Mouse (Mus musculus) right cerebral cortex, postnatal 25 days (tissue): ENCODE data around the gene Ncoa4.
"Not testable (repeated sequence)": the region's sequence is repeated elsewhere in the genome, so short reads cannot be mapped to it uniquely, and the experiment has no call there.

Experiments used
- DNase-seq: peaks from one replicate; pipeline ENCODE4 v3.0.0; 2022

Ncoa4 gene

DNA sequence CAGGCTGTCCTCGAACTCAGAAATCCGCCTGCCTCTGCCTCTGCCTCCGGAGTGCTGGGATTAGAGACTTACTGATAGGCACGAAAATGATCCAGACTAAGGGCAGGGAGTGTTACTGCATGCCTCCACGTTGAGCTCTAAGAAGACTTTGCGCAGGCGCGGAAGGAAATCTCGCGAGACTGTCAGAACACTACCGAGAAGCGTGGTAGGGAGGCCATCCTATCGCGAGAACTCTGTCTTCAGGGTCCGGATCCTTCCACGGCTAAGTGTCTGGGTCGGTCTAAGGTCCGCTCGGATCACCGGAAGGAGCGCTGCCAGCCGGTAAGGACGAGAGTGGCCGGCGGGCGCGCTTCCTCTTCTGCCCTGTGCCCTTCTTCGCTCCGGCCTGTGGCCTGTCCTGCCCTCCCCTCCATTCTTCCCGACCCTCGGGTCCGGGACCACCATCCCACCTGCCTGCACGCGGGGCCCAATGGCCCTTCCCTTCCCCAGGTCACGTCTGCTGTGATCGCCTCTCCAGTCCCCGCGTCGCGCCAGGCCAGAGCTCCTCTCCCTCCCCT is at the start of gene Ncoa4:
Ncoa4 (plus strand) TSS at position 176 of the 557 bp plus-strand sequence.
- peak; percentile 95 for DNase-seq

DNA sequence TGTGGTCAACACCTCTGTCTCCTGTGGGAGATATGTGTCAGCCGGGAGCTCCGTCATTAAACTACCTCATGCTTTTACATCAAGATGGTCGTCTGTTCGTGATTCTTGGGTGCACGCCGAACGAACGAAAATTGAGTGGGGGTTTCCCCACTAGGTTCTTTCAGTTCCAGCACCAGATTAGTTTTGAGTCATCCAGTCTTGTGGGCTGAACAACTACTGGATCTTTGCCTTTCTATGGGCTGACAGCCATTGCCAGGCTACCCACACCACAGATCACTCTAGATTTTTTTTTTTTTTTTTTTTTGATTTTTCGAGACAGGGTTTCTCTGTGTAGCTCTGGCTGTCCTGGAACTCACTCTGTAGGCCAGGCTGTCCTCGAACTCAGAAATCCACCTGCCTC is 47.5 kb upstream of the Ncoa4 start:
- not testable (repeated sequence) for DNase-seq

DNA sequence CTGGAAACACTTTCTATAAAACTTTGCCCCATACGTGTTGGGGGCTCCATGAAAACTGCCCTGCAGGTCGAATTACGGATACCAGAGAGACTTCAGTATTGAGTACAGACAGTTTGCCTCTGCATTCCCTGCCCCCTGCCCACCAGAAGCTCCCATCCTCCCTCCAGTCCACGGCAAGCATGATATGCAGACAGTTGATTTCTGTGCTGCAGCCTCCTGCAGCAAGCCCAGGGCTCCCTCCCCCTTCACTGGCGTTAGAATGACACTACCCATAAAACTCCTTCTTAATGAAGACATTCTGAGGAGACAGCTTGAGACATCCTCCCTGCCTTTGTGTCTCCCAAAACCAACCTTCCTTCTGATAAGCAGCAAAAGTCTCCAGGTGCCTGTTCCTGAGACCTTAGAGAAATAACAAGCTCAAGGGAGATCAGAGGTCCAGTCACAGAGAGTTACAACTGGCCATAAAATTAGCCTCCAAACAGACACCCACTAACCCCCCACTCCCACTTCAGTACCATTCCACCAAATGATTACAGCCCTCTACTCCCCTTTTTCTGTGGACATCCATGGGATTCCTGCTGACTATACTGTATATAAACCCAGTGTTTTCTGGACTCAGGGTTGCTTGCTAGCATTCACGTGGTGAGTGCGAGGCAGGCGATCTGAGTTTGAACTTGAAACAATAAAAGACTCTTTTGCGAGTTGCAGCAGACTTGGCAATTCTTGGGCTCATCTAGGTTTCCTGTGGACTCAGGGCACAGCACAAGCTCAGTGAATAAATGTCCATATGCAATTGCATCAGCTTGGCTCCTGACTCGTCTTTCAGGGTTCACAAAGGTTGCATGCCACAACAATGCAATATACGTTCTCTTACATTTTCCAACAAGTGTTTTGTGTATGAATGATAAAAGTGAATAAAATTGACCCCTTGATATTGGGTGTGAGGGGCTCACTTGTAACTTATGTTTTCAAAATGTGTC is 38.4 kb upstream of the Ncoa4 start:
- no peak for DNase-seq

DNA sequence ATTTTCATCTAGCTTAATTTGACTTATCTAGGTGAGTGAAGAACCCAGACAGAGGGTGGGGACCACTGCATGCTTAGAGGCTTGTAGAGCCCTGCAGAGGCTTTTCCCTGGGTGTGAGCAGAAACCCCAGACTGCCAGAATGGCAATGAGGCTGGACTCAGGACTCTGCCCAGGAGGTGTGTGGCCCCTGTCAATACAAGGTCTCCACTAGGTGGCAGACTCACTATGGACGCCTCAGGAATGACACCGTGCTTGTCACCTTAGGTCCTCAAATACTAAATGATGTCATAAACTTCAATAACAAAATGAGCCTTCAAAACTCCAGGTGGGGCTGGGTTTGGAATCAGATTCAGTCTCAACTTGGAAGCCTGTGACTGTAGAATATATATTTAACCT is 37.7 kb upstream of the Ncoa4 start:
- no peak for DNase-seq

DNA sequence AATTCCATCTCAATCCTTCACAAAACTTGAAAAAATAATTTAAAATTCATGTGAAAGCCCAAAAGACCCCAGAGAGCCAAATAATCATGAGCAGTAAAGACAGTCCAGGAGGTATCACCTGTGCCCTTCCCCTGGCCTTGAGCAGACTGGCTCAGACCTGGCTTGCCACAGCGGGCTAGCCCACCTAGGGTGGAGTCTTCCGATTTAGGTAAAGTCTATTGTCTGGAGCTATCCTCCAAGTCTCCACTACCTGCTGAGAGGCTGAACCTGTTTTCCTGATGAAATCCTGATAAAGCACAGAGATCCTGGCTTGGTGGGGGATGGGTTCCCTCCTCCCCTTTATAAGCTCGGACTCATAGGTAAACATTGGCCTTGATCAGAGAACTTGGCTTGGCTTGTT is 35.4 kb upstream of the Ncoa4 start:
- DNase-seq: no peak

DNA sequence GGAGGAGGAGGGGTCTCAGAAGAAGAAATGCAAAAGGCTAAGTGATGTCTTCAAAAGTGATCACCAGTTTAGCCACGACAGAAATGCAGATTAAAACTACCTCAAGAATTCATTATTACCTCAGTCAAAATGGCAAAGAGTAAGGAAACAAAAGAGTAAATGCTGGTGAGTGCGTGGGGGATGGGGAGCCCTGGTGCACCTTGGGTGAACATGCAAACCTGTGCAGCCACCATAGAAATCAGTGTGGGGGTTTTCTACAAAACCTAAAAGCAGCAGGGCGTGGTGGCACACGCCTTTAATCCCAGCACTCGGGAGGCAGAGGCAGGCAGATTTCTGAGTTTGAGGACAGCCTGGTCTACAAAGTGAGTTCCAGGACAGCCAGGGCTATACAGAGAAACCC is 34.4 kb upstream of the Ncoa4 start:
- DNase-seq: not testable (repeated sequence)

DNA sequence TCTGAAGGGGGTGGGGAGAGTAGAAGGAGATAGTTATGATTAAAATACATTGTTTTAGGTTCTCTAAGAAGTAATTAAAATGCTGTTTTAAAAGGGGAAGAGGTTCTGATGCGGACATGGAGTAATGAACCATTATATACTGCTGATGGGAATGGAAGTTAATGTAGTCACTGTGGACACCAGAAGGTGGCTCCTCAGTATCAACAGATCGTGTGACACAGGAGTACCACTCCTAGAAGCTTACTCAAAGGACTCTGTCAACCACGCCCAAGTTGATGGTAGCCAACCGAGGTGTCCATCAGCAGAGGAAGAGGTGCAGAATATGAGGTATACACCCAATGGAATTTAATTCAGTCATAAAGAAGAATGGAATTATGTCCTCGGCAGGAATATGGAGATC is 31.3 kb upstream of the Ncoa4 start:
- no peak for DNase-seq

DNA sequence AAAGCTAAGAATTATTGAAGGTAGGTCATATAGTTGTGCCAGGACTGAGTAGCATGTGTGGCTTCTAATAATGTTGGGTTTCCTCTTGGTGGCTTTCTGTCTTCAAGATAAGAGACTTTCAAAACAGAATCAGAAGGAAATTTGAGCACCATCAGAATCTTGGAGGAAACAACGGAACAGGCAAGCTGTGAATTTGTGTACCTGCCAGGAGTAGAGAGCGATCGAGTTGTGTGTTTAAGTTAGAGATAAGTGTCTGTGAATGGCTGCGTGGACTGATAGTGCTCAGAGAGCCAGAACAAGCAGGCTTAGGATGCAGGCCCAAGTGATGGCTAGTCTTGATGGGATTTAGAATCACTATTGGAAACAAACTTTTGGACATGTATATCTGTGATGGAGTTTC is 27.8 kb upstream of the Ncoa4 start:
- no peak for DNase-seq

DNA sequence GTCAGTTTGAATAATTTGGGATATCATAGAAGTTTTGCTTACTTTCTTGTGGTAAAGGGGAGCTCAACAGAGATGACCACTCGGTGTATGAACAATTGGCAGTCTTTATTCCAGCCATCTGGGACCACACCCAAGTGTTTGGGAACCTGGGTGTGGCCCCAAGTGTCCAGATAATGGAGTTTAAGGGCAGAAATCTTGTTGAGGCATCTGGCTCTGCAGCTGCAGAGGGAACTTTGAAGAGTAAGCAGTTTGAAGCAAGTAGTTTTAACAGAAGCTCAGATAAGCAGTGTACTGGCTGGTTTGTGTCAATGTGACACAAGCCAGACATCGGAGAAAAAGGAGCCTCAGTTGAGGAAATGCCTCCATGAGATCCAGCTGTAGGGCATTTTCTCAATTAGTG is 25.4 kb upstream of the Ncoa4 start:
- no peak for DNase-seq

DNA sequence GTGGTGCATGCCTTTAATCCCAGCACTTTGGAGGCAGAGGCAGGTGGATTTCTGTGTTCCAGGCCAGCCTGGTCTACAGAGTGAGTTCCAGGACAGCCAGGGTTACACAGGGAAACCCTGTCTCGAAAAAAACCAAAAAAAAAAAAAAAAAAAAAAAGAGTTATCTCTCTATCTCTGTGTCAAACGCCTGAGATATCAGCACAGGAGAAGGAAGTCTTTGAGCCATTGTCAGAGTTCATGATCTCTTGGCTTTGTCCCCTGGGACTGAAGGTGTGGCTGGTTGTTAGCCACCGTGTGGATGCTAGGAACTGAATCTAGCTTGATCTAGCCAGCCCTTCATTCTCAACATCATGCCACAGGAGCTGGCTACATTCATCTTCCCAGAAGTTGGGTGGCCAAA is 23.2 kb upstream of the Ncoa4 start:
- DNase-seq: not testable (repeated sequence)

DNA sequence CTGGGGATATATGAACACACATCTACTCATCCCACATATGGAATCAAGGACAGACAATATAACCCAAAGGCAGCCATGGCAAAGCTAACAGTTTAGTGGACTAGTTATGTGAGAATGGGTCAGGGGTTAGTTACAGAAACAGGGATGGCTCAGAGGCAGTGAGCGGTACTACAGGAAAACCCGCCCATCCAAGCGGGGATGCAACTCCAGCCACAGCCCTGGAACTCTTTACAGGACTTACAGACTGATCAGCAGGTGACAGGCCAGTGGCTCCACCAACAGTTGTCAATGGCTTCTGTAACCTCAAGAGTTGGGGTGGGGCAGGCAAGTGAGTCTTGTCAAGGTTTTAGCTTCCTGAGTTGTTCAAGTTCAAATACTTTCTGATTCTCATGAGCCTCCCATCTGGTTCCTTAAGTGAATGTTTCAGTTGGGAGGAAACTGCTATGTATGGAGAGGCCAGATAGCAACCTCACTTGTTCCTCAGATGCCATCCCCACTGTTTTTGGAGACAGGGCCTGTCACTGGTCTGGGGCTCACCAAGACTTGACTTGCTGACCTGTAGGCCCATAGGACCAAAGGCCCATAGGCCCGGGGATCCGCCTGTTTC is 19.2 kb upstream of the Ncoa4 start:
- no peak for DNase-seq

DNA sequence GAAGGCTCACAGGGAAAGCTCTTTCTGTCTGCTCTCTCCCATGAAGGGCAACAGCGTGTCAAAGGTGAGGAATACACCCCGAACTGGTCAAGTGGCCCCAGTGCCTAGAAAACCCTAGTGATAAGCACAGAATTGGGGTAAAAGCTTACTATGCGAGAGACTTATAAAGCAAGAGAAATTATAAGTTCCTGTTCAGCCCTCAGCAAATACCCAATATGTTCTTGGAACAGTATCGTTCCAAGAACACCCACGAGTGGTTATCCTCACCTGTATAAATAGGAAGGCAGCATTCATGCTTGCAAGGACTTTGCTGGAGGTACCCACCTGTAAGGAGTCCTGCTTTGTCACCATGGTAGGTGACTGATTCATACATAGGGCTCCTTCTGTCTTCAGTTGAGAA is 17.9 kb upstream of the Ncoa4 start, which contains the start of gene Msmb:
Msmb (plus strand) TSS at position 301 of the 400 bp plus-strand sequence.
- DNase-seq: no peak

DNA sequence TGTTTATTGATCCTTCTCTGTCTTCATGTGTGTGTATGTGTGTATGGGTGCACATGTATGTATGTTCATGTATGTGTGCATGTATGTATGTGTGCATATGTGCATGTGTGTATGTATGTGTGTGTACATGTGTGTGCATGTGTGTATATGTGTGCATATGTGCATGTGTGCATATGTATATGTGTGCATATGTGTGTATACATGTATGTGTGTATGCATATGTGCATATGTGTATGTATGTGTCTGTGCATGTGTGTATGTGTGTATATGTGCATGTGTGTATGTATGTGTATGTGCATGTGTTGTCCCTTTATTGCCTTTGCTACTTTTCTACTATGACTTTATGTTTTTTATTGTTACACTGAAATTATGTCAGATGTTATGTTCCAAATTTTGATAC is 14.9 kb upstream of the Ncoa4 start:
- DNase-seq: no peak

DNA sequence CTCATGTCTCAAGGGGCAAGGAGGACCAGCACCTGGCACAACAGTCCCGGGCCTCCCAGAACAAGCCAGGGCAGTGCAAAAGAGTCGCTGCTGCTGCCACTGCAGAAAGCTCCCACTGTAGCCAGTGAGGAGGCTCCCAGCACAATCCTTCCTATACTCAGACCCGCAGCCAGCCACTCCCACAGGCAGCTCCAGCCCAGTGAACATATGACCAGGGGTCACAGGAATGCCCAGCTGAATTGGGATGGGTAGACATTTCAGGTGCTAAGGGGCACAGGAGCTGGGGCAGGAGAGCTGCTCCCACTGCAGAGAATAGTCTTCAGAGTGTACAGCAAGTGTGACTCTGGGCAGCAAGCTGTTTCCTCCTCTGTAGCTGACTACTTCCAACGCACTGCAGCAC is 14.3 kb upstream of the Ncoa4 start:
- no peak for DNase-seq

DNA sequence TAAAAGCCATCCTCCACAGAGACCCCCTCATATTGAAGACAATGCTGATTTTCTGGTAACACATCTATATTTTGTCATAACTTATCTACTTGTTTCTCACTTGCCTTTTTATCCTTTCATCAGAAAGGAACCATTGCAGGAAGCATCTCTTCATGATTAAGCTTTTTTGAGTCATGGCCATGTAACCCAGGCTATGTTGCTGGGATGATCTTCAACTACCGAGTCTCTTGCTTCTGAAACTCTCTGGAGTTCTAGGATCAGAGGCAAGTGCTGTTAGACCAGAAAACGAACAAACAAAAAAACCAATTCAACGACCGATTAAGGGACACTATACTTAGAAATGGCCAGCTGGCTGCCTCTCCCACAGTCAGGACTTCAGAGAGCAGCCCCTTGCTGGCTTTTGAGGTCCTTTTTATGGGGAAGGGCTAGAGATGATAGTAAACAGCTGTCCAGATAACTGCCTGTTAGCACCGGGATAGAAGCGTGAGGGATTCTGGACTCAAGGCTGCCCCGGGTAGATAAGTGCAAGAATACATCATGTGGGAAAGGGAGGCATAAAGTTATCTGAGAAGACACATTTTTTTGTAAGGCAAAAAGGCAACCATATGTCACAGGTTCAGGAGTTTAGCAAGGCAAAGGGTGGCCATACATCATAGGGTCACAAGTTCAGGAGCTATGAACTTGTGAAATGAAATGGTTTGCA is 13.7 kb upstream of the Ncoa4 start:
- no peak for DNase-seq

DNA sequence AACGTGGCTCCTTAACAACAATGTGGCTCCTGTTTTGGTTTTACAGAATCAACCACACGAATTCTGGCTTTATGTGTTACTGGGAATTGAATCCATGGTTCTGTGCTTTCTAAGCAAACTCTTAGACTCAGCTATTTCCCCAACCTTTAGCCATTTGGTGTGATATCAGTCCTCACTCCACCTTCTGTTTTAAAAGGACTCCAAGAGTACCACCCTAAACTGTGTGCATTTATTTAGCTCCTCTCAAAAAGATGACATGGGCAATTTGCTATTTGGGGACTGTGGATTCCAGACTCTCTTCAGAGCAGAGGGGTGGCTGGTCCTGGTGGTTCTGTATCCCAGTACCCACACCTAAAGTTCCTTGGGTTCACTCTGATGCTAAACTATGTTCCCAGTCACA is 13.1 kb upstream of the Ncoa4 start:
- no peak for DNase-seq

DNA sequence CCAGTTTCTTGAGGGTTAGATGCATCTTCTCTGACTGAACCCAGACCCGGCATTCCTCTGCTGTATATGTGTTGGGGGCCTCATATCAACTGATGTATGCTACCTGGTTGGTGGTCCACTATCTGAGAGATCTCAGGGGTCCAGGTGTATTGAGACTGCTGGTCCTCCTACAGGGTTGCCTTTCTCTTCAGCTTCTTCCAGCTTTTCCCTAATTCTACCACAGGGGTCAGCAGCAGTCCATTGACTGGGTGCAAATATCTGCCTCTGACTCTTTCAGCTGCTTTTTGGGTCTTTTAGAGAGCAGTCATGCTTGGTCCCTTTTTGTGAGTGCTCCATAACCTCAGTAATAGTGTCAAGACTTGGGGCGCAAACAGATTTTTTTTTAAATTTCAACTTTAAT is 8.8 kb upstream of the Ncoa4 start:
- DNase-seq: no peak

DNA sequence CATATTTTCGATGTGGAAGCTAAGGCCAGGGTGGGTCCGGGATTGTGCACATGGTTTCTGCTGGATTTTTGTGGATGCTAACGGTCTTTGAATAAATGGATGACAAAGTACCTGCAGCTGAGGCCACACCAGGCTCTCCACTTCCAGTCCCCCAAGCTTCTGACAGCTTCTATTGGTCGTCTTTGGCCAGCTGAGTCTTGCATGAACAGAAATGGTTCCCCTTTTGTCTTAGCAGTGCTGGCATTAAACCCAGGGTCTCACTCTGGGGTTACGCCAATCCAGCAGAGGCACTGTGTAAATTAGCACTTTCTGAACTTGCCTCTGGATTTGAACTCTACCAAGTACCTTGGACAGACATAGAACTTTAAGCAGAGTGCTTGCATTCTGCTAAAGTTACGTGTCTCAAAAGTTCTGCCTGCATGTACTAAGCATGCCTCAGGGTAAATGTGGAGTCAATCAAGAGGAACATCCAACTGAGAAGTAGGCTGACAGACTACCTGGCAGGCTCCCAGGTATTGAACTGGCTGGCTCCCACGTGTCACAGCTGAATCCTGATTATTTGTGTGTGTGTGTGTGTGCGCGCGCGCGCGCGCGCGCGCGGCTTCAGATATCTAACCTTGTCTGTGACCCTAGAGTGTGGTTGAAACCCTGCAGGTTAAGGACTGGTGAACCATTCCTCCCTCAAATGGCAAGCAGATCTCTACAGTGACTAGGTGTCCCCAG is 7.3 kb upstream of the Ncoa4 start:
- DNase-seq: no peak

DNA sequence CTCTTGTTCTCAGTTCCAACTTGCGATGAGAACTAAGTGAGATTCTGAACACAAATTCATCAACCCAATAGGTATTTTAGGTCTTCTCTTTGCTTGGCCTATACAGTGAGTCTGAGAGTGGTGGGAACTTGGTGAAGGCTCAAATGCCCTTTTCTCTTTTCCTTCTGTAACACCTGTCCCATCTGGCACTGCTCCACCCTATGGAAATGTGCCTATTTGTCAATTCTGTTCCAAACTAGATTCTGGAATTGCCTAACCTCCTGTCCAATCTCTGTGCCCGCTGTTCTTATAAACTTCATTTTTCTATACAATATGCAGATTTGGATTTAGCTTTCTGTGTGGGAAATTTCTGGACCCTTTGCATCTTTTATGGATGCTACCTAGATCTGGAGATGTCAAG is 6.5 kb upstream of the Ncoa4 start:
- DNase-seq: no peak

DNA sequence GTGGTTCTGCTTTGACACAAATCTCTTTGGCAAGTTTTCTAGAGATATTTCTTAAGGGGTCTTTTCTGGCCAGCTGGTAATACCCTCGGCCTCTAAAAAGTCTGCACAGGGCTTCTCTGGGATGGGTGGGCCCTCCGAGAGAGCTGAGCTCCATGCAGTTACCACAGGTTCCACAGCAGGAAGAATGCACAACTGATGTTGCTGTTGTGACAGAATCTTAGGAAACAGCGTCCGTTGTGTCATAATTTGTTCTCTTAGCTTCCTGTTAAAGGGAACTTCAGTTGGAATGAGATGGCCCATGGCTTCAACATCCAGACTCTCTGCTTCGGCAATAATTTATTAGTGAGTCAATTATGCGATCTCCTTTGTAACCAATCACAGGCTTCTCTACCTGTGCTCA is 4.9 kb upstream of the Ncoa4 start:
- no peak for DNase-seq

DNA sequence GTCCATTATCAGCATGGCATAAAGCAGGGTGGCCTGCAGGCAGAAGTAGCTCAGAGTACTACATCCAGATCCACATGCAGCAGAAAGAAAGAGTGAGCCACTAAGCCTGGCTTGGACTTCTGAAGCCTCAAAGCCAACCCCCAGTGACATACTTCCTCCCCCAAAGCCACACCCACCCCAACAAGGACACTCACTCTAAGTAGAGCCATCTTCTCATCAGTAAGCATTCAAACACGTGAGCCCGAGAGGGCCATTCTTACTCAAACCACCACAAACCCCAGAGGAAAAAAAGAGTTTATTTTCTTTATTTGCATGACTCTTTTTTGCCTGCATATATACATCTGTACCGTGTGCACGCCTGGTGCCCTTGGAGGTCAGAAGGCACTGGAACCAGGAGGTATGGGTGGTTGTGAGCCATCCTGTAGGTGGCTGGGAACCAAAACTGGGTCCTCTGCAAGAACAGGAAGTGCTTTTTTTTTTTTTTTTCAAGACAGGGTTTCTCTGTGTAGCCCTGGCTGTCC is 455 bp upstream of the Ncoa4 start:
- DNase-seq: no peak

DNA sequence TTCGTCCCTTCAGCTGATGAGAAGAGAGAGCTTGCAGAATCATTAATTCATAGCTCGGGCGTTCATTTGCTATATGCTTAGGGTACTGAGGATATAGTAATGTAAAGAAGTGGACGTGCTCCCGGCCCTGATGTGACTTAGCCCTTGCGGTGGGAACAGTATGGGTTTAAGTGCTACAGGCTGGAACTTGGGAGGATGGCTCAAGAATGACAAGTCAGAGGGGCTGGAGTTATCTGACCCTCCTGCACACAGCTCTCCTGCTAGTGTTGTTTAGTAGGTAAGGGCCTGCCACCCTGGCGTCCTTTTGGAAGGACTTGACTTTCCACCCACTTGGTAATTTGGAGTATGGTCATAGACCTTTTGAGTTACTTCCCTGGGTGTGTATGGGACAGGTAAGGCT is 898 bp downstream of the Ncoa4 start:
- DNase-seq: no peak
